Mouse (Mus musculus) liver, adult 2 months (tissue): Measurements from ENCODE around the gene Thada.

Source experiments
- CTCF ChIP-seq: fragments of 200-500 bp; IDR thresholded peaks from 2 replicates; pipeline ENCODE4 v1.5.1; 2011; ENCODE audit warnings: low read depth, low read length, control low read depth
- POLR2A ChIP-seq: fragments of 200-500 bp; IDR thresholded peaks from 2 replicates; pipeline ENCODE4 v1.6.1; 2011; ENCODE audit warnings: low read length, control low read depth; ENCODE audit not compliant: insufficient read depth; ENCODE audit errors: extremely low read depth

GRCm38 (mm10) chr17:84256278-84256819, 209.7 kb downstream of the Thada start:
- TF ChIP-seq POLR2A: no peak
- no peak for TF ChIP-seq CTCF
